Mouse (Mus musculus) gastrocnemius, postnatal 10 days (tissue): ENCODE results near the gene Trim29. TPM values are rescaled to one million over a fixed set of nuclear protein-coding genes. Genes with fewer than 3 reads are reported as not detected.

Experiments used
- total RNA-seq, 2 experiments: library from RNA; stranded (reverse); gene quantifications; 2 replicates each; pipeline ENCODE4 v1.2.3; 2021

Gene Trim29
- total RNA-seq, 2 experiments from 2014 or later: 0.12 to 0.16 TPM

Other genes with a start within 250 kb of the Trim29 start
- gene Arhgef12, start 203.6 kb upstream of the Trim29 start, total RNA-seq: 10 to 100 TPM; 49.6 to 54.5 TPM
- 1 to 10 TPM; 1.3 to 3.0 TPM for gene Tmem136, start 194.3 kb upstream of the Trim29 start, total RNA-seq
- gene Pou2f3, start 100.5 kb upstream of the Trim29 start, total RNA-seq: under 1 TPM in 1 of 2 experiments, not detected in 1; 0.09 TPM
- 10 to 100 TPM; 26.2 to 34.2 TPM for gene Oaf, start 70.9 kb upstream of the Trim29 start, total RNA-seq